Mouse (Mus musculus) heart, postnatal 25 days (tissue): ENCODE measurements around the gene Gm6408. TPM values are rescaled to one million over a fixed set of nuclear protein-coding genes. Genes with fewer than 3 reads are reported as not detected.
"Not testable (repeated sequence)": the region's sequence is repeated elsewhere in the genome, so short reads cannot be mapped to it uniquely, and the experiment has no call there.

Experiments
- DNase-seq: peaks from one replicate; pipeline ENCODE4 v3.0.0; 2022; ENCODE audit warnings: low spot score
- intact Hi-C: fragments of 180-260 bp; cut with DNase I; formaldehyde crosslinking; loops from one replicate; pipeline ENCODE4 v1.15.1; 2025
- total RNA-seq, 2 experiments: library from RNA; stranded (reverse); gene quantifications; 2 replicates each; pipeline ENCODE4 v1.2.3; 2021

Gene Gm6408
- not detected for total RNA-seq

GRCm38 (mm10) chr5:146481665-146482064 is at the start of gene Gm6408:
Gene Gm6408, plus strand, starts transcription at chr5:146481965.
- DNase-seq, intact Hi-C loops: not testable (repeated sequence)

- intact Hi-C loops = no loop called here
Observed at GRCm38 (mm10) chr5:146432476-146432875, 49.3 kb upstream of the Gm6408 start.

GRCm38 (mm10) chr5:146435316-146435715 is 46.4 kb upstream of the Gm6408 start:
- intact Hi-C loops = no loop called here
- no peak for DNase-seq

More at GRCm38 (mm10) chr5:146432476-146432875, 49.3 kb upstream of the Gm6408 start:
- DNase-seq = no peak

- intact Hi-C loops = no loop called here
- DNase-seq = no peak
Observed at GRCm38 (mm10) chr5:146436796-146437195, 45.0 kb upstream of the Gm6408 start.

- intact Hi-C loops = no loop called here
- DNase-seq = no peak
Observed at GRCm38 (mm10) chr5:146439152-146439781, 42.5 kb upstream of the Gm6408 start.

GRCm38 (mm10) chr5:146440273-146440672 is 41.5 kb upstream of the Gm6408 start:
- DNase-seq = no peak
- intact Hi-C loops = no loop called here

GRCm38 (mm10) chr5:146442767-146443166 is 39.0 kb upstream of the Gm6408 start:
- DNase-seq = no peak
- intact Hi-C loops = no loop called here

- intact Hi-C loops = no loop called here
Observed at GRCm38 (mm10) chr5:146446633-146447032, 35.1 kb upstream of the Gm6408 start.

GRCm38 (mm10) chr5:146451592-146452254 is 30.0 kb upstream of the Gm6408 start:
- no peak for DNase-seq
- intact Hi-C loops = no loop called here

More at GRCm38 (mm10) chr5:146446633-146447032, 35.1 kb upstream of the Gm6408 start:
- no peak for DNase-seq

GRCm38 (mm10) chr5:146453556-146453955 is 28.2 kb upstream of the Gm6408 start:
- no peak for DNase-seq
- intact Hi-C loops = no loop called here

GRCm38 (mm10) chr5:146461612-146462011 is 20.2 kb upstream of the Gm6408 start:
- intact Hi-C loops = no loop called here
- DNase-seq = no peak

- intact Hi-C loops = no loop called here
- no peak for DNase-seq
Observed at GRCm38 (mm10) chr5:146466663-146467062, 15.1 kb upstream of the Gm6408 start.

- intact Hi-C loops = no loop called here
- DNase-seq = no peak
Observed at GRCm38 (mm10) chr5:146468311-146468710, 13.5 kb upstream of the Gm6408 start.

- no peak for DNase-seq
- intact Hi-C loops = no loop called here
Observed at GRCm38 (mm10) chr5:146470821-146471220, 10.9 kb upstream of the Gm6408 start.

- DNase-seq = no peak
- intact Hi-C loops = no loop called here
Observed at GRCm38 (mm10) chr5:146471311-146471710, 10.5 kb upstream of the Gm6408 start.

GRCm38 (mm10) chr5:146471821-146472220 is 9.9 kb upstream of the Gm6408 start:
- intact Hi-C loops = no loop called here

GRCm38 (mm10) chr5:146479564-146479963 is 2.2 kb upstream of the Gm6408 start:
- intact Hi-C loops = loop anchor here (5.0 kb wide), 1 partner anchor 142 kb away; no protein-coding TSS in a partner anchor
- DNase-seq = not testable (repeated sequence)

More at GRCm38 (mm10) chr5:146471821-146472220, 9.9 kb upstream of the Gm6408 start:
- DNase-seq = no peak

GRCm38 (mm10) chr5:146488959-146489358 is 7.2 kb downstream of the Gm6408 start:
- intact Hi-C loops, DNase-seq: not testable (repeated sequence)

- intact Hi-C loops, DNase-seq: not testable (repeated sequence)
Observed at GRCm38 (mm10) chr5:146491063-146491462, 9.3 kb downstream of the Gm6408 start, which contains the start of gene Gm6370. Gene Gm6370, plus strand, starts transcription at chr5:146491363.

- intact Hi-C loops = not testable (repeated sequence)
Observed at GRCm38 (mm10) chr5:146502099-146502498, 20.3 kb downstream of the Gm6408 start, which contains the start of gene 4930449I24Rik. Gene 4930449I24Rik, plus strand, starts transcription at chr5:146502399.

GRCm38 (mm10) chr5:146513823-146514222 is 32.1 kb downstream of the Gm6408 start, which contains the start of gene Gm3402:
Gene Gm3402, plus strand, starts transcription at chr5:146514123.
- DNase-seq, intact Hi-C loops: not testable (repeated sequence)

More at GRCm38 (mm10) chr5:146502099-146502498, 20.3 kb downstream of the Gm6408 start, which contains the start of gene 4930449I24Rik:
- not testable (repeated sequence) for DNase-seq
